Mouse (Mus musculus) stomach, postnatal 0 days (tissue): ENCODE data around the gene Cacnb1.

ENCODE experiments used
- CTCF ChIP-seq: IDR thresholded peaks from 2 replicates; pipeline ENCODE4 v1.5.1; 2016; ENCODE audit warnings: antibody characterized with exemption, low read depth, mild to moderate bottlenecking, moderate library complexity
- EP300 ChIP-seq: optimal IDR thresholded peaks from 2 replicates; pipeline ENCODE3; 2016; ENCODE audit warnings: antibody characterized with exemption

DNA sequence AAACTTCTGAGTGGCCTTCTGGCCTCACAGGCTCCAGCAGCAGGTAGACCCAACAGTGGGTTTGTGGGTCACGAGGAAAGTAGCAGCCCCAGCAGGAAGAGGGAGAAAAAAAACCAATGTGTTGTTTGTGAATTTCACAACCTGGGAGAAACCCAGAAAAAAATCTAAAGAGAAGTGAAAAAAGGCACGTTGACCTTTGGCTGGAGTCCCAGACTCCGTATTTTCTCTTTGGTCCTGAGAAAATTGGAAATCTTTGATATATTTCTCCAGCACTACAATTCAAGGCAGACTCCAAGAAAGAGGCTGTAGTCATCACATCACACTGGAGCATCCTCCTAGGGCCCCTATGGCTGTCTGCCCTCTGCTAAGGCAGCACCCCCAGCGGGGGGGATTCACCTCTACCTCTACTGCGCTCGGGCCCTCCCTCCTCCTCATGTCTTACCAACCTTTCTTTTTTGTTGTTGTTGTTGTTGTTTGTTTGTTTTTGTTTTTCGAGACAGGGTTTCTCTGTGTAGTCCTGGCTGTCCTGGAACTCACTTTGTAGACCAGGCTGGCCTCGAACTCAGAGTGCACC, 25.4 kb downstream of the Cacnb1 start:
- TF ChIP-seq CTCF (no peak), EP300 (no peak)
